Mouse (Mus musculus): ENCODE results near the gene Znfx1.

Znfx1 gene

GRCm38 (mm10) chr2:166995796-166996532, 66.9 kb downstream of the Znfx1 start, which contains the start of gene Stau1:
Stau1 (minus strand) TSS chr2:166996299.
- peak; percentile 92 for DNase-seq (ENCODE audit: extremely low spot score, low spot score)

- peak; percentile 46 for DNase-seq (ENCODE audit: extremely low spot score, low spot score)
Measured at GRCm38 (mm10) chr2:166995021-166995795, 67.6 kb downstream of the Znfx1 start.

GRCm38 (mm10) chr2:166991945-166992344, 70.9 kb downstream of the Znfx1 start:
- no peak for DNase-seq (ENCODE audit: extremely low spot score, low spot score)

GRCm38 (mm10) chr2:166990861-166991260, 72.0 kb downstream of the Znfx1 start:
- DNase-seq (ENCODE audit: extremely low spot score, low spot score) = no peak
